Mouse (Mus musculus): Measurements from ENCODE around the gene Ephx1. TPM values are rescaled to one million over a fixed set of nuclear protein-coding genes. Genes with fewer than 3 reads are reported as not detected.

Gene Ephx1
- polyA plus RNA-seq (2012) = not detected in 2 replicates

DNA sequence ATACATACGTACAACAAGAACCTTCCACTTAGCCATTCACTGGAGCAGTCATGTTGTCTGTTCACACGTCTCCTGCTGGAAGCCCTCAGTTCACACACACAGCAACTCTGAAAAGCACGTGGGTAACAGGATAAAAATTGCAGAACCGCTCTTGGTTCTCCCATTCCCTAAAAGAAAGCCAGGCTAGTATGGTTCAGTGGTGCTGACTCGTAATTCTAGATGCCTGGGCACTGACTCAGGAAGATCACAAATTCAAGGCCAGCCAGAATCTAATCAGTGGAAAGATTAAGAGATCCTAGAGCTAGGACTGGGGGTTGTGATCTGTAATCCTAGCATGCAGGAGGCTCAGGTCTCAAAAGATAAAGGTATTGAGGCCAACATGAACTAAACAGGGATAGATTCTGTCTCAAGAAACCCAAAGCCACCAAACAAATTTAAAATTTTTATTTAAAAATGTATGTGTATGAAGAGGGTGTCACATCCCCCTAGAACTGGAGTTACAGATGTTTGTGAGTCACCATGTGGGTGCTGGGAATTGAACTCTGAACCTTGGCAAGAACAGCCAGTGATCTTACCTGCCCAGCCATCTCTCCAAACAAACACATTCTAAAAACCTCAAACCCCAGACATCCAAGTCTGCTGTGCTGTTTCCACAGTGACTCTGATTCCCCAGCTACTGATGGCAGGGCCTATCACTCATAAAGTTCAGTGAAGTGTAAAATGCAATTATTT, at the start of gene Ephx1:
TSS of gene Ephx1 (minus strand) at position 149 of the 732 bp plus-strand sequence.
- no peak for TF ChIP-seq GATA1 (IDR thresholded peaks at IDR 0.05; ENCODE audit: low read length)

GRCm38 (mm10) chr1:181069671-181070070, 49.0 kb upstream of the Ephx1 start:
- no peak for TF ChIP-seq GATA1 (IDR thresholded peaks at IDR 0.05; ENCODE audit: low read length)

DNA sequence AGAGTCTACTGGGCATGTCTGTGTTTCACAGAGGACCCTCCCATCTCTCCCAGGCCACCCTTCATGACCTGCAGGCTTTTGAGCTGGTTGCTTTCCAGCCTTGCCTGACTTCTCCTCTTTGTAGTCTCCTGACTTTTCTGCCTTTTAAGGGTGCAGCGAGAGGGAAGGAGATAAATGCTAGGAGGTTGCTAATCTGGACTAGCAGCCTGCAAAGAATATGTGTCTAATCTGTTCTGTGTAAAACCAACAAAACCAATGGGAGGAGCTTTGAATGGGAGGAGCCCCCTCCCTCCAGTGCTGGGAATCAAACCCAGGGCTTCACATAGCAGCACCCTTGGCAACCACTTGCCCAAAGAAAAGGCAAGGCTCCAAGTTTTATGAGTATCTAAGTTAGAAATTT, 47.6 kb upstream of the Ephx1 start:
- TF ChIP-seq GATA1 (IDR thresholded peaks at IDR 0.05; ENCODE audit: low read length) = no peak

DNA sequence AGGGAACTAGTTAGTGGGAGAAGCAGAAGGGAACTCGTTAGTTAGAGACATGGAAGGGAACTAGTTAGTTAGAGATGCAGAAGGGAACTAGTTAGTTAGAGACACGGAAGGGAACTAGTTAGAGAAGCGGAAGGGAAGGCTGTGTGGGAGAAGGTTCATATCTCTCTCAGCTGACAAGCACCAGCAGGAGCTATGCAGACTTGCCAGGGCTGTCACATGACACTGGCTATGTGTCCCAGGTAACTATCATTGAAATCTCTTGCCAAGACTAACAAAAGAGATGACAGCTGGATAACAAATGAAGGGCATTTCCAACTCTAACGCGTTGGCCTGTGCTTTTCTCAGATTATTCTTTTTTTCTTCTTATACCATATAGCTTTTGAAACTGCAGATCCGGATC, 43.9 kb upstream of the Ephx1 start:
- no peak for TF ChIP-seq GATA1 (IDR thresholded peaks at IDR 0.05; ENCODE audit: low read length)

DNA sequence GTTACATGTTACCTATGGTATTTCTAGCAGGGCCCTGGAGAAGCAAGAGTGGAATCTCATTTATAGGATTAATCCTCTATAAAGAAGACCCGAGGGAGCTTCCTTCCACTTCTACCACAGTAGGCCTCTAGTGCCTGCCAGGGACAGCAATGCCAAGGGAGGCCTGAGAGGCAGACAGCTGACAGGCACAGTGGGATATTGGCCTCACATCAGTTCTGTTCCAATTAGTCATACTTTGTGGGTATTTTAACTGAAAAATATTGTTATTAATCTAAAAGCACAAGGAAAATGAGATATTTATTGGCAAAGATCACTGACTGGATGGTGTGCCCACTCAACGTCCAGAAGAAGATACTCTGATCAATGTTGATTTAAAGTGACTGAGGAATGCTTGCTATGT, 43.3 kb upstream of the Ephx1 start:
- TF ChIP-seq GATA1 (IDR thresholded peaks at IDR 0.05; ENCODE audit: low read length) = no peak

GRCm38 (mm10) chr1:181061784-181062485, 41.2 kb upstream of the Ephx1 start:
- TF ChIP-seq GATA1 (IDR thresholded peaks at IDR 0.05; ENCODE audit: low read length) = no peak

DNA sequence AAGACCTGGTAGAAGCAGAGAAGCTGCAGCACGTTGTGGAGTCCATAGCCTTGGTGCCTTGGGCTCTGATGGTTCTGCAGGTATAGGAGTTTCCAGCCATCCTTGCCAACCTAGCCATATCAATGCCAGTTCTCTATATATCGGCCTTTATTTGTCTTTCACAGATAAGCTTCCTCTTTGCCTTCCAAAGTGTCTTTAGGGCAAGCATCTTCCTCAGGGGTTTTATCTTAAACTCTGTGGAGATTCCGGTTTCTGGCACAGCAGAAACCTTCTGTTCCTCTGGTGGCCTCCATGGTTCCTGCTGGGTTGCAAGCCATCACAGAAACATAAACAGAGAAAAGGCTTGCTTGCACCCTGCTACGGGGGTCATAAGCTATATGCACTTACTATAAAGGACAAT, 32.2 kb upstream of the Ephx1 start:
- TF ChIP-seq GATA1 (IDR thresholded peaks at IDR 0.05; ENCODE audit: low read length) = no peak

GRCm38 (mm10) chr1:181050937-181051336, 30.2 kb upstream of the Ephx1 start, which contains the start of gene 9130409I23Rik:
Gene 9130409I23Rik (plus strand): TSS chr1:181051237.
- TF ChIP-seq GATA1 (IDR thresholded peaks at IDR 0.05; ENCODE audit: low read length) = no peak

GRCm38 (mm10) chr1:181049328-181049842, 28.7 kb upstream of the Ephx1 start:
- no peak for TF ChIP-seq GATA1 (IDR thresholded peaks at IDR 0.05; ENCODE audit: low read length)

DNA sequence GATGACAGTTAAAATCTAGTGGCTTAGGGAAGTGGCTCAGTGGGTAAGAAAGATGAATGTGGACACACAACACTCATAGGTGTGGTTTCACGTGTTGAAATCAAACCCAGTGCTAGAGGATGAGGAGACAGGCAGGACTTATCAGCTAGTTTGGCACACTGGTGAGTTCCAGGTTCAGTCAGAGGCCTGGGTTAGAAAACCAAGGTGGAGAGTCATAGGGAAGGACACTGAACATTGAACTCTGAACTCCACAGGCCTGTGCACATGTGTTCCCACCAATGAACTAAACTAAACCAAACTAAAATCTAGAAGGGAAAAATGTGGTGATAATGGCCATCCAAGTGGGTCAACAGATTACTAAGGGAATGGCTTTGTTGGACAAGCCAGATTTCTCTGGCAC, 26.8 kb upstream of the Ephx1 start:
- no peak for TF ChIP-seq GATA1 (IDR thresholded peaks at IDR 0.05; ENCODE audit: low read length)

- TF ChIP-seq GATA1 (IDR thresholded peaks at IDR 0.05; ENCODE audit: low read length) = no peak
These were observed 18.9 kb upstream of the Ephx1 start for GRCm38 (mm10) chr1:181039652-181040051.

DNA sequence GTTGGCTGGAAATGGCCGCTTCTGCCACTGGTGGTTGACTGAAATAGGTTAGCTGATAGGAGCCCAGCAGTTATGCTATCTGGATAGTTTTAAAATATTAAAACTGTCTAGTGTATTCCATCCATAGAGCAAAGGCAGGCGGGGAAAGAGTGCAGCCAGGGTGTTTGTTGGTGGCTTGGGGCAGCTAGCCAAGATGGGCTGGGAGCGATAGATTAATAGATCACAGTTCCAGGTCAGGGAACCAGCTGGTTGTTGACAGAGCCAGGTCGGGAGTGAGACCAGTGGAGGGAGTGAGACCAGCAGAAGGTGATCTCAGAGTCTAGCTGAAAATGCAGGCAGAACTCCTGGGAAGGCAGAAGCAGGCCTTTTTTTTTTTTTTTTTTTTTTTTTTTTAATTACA, 16.9 kb upstream of the Ephx1 start:
- TF ChIP-seq GATA1 (IDR thresholded peaks at IDR 0.05; ENCODE audit: low read length) = no peak

- TF ChIP-seq GATA1 (IDR thresholded peaks at IDR 0.05; ENCODE audit: low read length) = no peak
These were observed 1.6 kb upstream of the Ephx1 start for GRCm38 (mm10) chr1:181022265-181022664.

GRCm38 (mm10) chr1:181021488-181021865, 773 bp upstream of the Ephx1 start:
- TF ChIP-seq GATA1 (IDR thresholded peaks at IDR 0.05; ENCODE audit: low read length) = no peak

DNA sequence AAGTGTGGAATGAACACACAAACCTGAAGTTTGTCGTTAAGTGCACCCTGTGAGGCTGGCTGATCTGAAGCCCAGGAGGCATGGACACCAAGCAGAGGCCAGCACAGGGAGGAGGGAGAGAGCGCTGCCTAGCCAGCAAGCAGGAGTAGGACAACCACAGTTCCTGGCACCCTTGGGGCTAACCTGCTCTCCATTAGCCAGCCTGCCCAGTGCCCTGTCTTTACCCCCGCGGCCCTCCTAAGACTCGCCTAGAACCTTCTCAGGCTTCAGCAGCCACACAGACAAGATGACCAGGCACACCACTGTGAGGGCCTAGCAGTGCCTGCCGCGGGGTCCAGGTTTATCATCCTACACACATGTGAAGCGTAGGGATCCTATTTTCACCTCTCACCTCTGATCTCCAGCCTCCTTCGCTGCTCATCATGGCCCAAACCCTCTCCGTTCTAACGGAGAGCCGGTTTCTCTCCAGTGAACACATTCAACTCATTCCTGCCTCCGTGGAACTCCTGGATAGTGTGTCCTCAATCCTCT, 2.7 kb downstream of the Ephx1 start:
- no peak for TF ChIP-seq GATA1 (IDR thresholded peaks at IDR 0.05; ENCODE audit: low read length)

DNA sequence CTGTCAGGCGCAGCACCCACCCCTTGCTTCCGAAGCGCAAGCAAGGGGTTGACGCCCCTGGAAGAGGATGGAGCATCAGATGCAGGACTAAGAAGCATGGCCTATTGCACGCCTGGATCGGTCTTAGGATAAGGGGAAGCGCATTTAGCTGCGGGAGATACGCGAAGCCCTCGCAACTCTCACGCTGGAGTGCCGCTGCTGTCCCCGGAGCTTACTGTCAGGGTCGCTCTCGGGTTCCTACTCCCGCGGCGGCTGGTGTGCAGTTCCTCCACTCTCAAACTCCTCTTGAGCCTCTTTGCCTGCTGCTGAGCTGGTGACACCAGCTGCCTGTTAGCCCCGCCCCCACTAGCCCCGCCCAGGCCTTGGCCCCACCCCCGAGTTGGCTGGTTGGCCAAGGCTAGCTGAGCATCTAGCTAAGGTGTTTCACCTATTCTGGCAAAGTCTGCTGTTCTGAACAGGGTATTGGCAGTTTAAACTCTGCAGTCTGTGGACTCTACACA, 3.4 kb downstream of the Ephx1 start:
- TF ChIP-seq GATA1 (IDR thresholded peaks at IDR 0.05; ENCODE audit: low read length) = no peak

Measured in G1E-ER4 (cell line).